Mouse (Mus musculus): ENCODE data around the gene Lrp3.
"Not testable (repeated sequence)": the region's sequence is repeated elsewhere in the genome, so short reads cannot be mapped to it uniquely, and the experiment has no call there.

Lrp3 gene

DNA sequence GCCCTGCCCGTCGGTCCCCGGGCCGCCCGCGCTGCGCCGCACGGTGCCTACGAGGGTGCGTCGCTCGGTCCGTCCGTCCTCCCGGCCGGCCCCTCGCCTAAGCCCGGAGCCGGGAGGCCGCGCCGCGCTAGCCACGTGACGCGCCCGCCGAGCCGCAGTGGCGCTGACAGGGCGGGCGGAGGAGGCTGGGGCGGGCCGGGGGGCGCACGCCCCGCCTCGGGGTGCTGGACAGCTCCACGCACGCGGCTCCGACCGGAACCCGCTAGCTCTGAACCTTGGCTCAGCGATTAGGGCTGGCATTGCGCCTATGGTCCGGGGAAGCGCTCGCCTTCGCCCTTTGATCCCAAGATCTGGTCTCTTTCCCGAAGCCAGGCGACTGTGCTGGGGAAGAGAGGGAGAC is at the start of gene Lrp3:
TSS of gene Lrp3 (minus strand) at position 274 of the 400 bp plus-strand sequence.
- DNase-seq (ENCODE audit: extremely low spot score) = peak; percentile 78

DNA sequence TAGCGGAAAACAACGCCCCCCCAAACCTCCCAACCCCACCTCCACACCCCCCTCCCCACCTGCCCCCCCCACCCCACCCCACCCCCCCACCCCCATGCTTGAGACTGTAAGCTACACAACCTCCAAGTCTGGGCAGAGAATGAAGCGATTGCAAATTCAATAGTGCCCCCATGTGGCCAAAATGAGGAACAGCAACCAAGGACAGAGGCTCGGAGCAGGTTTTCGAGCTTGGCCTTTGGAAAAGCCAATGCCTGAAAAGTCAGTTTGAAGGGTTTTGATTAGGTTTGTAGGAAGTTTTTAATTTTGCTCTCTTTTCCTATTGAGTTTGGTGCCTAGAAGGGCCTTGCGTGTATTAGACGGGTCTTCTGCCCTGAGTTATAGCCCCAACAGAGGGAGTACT is 49.4 kb upstream of the Lrp3 start:
- peak; percentile 62 for DNase-seq (ENCODE audit: extremely low spot score)

DNA sequence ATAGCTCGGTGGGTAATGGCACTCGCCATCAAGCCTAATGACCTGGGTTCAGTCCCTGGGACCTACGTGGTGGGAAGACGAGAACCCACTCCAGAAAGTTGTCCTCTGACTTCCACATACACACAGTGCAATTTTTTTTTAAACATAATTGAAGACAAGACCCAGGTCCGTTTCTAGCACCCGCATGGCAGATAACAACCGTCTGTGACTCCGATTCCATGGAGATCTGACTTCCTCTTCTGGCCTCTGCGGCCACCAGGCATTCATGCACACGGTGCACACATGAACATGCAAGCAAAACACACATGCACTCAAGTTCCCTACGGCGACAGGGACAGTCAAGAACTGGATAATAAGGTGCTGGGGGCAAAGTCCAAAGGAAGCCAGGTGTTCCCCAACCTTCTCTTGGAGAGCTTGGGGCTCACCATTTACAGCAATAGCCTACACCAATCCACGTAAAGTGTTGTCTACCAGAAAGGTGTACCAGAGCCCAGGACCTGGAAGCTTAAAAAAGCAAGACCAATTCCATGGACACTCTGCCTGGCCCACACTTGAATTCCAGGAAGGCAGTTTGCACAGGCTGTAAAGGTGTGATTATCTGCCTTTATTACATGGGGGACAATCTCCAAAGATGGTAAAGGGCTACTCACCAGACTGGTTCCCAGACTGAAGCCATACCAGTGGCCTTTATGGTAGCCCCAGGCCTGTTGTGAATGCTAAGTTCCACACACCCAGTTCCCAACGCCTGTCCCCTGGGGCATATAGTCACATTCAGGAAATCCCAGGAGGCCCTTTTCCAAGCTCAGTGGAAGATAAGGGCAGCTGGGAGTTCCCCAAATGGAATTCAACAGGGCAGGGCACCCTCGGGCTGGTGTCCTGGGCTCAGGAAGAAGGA is 48.5 kb upstream of the Lrp3 start:
- DNase-seq (ENCODE audit: extremely low spot score) = no peak

DNA sequence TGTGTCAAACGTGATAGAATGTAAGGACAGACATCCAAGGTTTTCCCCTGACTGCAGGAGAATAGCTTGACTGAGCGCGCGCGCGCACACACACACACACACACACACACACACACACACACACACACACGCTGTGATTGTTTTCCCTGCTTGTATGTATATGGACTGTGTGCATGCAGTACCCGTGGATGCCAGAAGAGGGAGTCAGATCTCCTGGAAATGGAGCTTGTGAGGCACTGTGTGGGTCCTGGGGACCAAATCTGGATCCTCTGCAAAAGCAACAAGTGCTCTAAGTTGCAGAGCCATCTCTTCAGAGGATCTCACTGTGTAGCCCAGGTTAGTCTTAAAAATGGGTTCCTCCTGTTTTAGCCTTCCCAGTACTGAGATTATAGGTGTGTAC is 44.1 kb upstream of the Lrp3 start:
- no peak for DNase-seq (ENCODE audit: extremely low spot score)

DNA sequence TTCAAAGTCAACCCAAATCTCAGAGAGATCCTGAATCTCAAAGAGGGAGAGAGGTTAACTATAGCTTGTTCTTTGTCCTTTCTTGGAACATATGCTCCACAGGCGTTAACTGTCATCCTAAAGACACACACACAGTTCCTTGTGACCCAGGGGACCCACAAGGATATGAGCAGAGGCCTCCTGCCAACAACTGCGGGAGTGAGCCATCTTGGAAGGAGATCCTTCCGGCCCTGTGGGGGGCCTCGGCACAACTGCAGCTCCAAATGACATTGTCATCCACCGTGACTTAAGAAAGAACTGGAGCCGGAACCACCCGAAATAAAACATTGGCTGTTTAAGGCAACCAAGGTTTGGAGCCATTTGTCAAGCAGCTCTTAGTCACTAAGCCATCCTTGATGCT is 43.0 kb upstream of the Lrp3 start:
- no peak for DNase-seq (ENCODE audit: extremely low spot score)

DNA sequence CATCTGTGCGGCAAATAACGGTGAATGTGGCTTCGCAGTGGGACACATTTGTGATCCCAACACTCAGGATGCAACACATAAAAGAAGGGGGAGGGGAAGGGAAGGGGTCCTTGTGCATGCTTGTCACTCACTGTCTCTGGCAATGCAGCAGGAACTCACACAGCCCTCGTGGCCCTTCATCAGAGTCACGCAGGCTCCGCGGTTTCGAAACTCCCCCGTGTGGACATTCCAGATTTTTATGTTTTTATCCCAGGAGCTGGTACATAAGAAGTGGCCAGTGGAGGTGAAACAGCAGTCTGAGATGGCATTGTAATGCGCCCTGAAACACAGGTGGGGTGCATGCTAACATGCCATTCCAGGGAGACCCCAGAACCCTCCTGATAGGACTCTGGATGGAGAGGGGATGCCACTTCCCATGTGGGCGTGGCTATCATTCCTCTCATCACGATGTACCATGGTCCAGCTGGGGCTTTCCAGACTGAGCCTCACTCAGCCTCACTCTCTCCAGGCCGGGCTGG is 36.8 kb upstream of the Lrp3 start:
- DNase-seq (ENCODE audit: extremely low spot score) = peak; percentile 59

DNA sequence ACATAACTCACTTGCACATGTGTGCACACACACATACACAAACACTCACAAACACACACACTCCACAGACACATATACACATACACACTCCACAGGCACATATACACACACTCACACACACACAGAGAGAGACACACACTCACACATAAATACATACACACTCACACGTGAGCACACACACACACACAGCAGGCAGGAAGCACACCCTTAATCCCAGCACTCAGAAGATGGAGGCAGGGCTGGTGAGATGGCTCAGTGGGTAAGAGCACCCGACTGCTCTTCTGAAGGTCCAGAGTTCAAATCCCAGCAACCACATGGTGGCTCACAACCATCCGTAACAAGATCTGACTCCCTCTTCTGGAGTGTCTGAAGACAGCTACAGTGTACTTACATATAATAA is 22.6 kb upstream of the Lrp3 start:
- not testable (repeated sequence) for DNase-seq (ENCODE audit: extremely low spot score)

DNA sequence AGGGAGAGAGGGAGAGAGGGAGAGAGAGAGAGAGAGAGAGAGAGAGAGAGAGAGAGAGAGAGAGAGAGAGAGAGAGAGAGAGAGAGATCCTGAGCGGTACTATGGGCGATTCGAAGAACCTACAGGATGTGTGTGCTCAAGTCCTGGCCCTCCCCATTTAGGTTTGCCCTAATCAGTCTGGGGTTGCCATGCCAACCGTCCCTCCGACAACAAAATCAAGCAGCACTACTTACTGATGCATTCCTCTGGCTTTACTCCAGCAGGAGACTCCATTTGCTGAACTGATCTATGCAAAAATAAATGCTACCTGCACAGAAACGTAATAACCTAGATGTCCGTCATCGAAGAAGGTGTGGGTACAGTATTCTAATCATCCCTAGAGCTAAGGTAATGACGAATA is 20.0 kb upstream of the Lrp3 start:
- DNase-seq (ENCODE audit: extremely low spot score) = peak; percentile 68

DNA sequence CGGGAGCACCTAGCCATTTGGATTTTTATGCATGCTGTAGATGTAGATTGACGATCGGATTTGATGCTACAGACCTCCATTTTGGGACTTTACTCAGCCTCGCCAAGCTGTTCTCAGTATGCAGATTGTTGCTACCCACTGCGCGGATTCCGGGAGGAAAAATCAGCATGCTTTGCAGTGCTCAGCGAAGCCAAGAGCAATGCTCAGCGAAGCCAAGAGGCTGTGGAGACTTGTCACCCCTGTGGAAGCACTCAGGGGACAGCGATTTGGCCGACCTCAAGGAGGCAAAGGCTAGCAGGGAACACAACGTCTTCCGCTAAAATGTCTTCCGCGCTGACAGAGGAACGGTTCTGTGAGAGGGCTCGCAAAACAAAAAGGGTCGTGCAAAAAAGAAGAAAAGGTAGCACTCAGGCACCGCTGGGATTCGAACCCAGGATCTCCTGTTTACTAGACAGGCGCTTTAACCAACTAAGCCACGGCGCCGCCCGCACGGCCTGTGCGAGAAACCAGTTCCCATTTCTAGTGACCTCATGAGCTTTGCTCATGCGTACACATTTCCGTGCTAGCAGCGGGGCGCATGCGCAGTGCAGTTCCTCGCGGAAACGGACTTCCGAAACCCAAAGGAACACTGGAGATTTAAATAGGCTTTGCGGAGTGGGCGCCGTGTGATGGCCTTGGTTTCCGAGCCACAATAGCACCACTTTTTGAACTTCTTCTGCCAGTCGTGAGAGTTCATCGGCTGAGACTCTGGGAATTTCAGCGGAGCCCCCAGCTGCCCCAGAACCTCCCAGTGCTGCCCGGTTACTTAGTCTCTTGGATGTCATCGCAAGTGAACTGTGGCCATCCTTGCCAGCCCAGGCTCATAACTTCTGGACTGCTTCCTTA is 19.3 kb upstream of the Lrp3 start:
- peak; percentile 100 for DNase-seq (ENCODE audit: extremely low spot score)

DNA sequence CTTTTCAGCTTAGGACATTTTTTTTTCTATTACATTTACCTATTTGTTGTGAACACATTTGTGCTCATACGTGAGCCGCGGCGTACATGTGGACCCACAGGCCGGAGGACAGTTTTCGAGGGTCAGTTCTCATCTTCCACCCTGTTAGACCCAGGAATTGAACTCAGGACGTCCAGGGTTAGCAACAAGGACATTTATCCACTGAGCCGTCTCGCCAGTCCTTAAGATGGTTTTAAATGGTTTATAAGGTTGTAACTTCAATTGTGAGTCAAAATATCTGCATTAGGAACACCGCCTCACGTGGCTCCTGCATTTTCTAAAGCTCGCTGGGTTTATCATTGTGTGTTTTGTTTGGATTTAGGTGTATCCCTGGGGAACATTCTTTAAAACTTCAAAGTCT is 18.6 kb upstream of the Lrp3 start:
- no peak for DNase-seq (ENCODE audit: extremely low spot score)

DNA sequence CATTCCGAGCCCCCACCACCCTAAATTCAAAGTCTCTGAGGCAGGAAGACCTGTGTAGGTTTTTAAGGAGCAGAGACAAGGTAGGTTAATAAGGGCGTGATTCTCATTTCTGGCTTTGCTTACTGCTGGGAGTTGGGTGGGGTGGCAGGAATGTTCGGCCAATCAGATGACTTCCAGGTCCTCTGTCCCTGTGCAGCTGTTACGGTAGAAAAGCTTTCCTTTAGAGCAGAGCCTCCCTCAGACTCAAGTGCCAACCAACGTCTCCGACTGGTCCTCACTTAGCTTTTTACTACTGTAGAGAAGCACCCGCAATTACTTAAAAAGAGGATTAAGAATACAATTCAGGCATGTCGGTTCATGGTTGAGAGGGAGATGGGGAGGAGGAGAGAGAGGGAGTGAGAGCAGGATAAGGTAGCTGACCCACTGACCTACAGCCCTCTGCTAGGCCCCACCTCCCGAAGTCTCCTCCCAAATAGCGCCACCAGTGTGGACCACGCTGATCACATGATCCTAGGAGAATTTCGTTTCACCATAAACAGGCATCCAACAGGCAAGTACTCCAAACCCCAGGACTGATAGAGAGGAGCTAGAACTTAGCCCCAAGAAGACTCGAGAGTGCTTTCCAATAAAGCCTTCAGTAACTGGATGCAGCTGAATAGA is 17.6 kb upstream of the Lrp3 start:
- peak; percentile 59 for DNase-seq (ENCODE audit: extremely low spot score)

DNA sequence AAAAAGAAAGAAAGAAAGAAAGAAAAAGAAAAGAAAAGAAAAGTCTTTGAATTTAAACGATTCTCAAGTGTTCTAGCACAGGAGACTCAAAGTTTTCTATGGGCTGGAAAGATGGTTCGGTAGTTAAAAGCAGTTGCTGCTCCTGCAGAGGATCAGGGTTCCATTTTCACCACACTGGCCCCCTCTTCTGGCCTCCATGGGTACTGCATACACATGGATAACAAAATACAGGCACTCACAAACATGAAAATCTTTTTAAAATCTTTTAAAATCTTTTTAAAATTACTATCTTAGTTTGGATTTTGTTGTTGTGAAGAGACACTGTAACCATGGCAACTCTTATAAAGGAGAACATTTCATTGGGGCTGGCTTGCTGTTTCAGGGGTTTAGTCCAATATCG is 15.0 kb upstream of the Lrp3 start:
- peak; percentile 28 for DNase-seq (ENCODE audit: extremely low spot score)

DNA sequence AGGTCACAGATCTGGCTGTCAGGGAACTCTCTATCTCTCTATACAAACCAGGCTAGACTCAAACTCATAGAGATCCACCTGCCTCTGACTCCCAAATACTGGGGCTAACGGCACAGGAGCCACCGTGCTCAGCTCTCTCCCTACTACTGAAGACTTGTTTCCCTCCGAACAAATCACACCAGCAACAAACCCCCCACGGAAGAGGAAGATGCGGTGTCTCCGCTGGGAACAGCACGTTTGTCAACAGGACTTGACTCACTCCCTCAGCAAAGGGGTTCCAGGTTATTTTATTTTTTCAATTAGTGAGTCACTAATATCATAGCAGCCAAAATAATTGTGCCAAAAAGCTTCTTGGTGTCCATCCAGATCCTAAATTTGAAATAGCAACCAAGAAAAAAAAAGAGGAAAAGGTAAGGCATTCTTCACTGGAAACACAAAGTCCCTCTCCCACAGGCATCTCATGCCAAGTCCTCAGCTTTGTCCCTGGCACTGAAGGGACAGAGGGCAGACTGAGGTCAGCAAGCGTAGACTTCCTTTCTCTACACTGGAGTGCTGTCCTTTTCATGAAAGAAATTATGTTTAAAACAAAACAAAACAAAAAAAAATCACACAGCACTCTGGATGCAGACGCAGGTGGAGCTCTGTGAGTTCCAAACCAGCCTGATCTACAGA is 5.5 kb upstream of the Lrp3 start:
- no peak for DNase-seq (ENCODE audit: extremely low spot score)

DNA sequence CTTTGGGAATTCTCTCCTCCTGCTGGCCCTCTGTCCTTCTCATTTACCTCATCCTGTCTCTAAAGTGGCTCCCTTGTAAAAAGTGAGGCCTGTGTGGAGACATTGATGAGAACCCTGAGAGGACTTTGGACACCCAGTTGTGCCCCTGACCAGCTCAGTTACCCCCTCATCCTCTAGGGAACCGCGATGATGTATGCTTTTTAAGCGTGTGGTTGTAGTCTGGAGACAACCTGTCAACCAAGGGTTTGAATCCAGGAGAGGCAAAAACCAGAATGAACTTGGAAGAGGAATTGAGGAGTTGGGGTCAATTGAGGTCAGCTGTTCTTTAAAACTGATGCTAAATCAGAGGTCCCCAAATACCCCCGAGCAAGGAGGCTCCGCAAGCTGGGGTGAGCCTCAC is 433 bp upstream of the Lrp3 start:
- DNase-seq (ENCODE audit: extremely low spot score) = no peak

DNA sequence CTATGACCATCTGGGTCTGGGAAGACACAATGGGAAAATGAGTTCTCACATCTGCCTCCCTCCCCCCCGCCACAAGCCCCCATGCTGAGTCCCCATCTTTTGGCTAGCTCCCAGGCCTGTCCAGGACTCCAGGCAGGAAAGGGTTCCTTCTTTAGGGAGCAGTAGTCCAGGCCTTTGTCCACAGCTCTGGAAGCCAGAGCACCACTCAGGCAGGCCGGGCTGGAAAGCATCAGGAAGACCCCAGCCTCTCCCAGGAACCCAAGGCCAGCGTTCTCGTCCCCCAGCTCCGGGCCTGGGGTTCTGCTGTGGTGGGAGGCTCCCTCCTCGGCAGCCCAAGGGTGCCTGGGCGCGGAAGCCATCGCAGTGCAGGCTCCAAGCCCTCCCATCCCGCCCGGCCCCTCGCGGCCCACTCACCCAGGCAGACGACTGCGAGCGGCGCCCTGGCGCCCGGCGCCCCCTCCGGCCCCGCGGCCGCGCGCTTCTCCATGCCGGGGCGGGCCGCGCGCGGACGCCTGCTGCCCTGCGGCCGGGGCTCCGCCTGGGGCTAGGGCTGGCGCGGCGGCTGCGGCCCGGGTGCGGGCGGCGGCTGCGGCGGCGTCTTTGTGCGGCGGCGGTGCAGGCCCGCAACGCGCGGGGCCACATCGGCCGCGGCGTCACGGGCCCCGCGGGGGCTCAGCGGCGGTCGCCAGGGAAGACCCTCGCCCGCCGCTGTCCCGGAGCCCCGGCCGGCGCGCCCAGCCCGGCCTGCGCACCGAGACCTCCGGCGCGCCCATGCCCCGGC is 666 bp downstream of the Lrp3 start:
- DNase-seq (ENCODE audit: extremely low spot score) = peak; percentile 59

DNA sequence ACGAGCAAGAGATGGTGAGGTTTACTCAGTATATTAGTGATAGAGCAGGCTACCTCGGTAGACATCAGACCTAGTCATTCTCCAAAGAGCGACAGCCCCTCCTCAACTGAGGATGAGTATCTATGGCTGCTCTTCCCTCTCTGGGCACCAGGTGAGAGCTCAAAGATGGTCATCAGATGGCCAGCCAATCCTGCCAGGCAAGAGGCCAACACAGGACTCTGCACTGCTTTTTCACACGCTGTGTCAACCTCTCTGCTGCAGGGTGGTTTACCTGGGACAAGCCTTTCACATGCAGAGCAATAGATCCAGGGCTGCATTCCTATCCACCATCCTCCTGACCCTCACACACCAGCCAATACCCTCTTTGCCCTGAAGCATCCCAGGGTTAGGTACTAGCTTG is 3.5 kb downstream of the Lrp3 start:
- no peak for DNase-seq (ENCODE audit: extremely low spot score)

DNA sequence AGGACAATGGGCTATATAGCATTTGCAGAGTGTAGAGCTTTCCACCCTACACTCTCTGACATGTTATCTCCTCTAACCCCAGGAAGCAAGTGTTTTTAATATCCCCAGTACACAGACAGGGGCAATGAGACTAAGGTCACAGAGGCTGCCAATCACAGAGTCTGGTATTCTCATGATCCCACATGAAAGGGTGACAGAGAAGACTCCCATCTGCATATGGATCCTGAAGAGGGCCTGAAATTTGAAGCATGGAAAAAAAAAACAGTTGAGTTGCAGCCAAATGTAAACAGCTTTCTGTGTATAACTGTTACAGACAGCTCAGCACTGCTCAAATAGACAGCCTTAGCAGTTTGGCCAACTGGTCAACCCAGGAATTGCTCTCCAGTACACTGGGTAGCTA is 15.5 kb downstream of the Lrp3 start:
- no peak for DNase-seq (ENCODE audit: extremely low spot score)

DNA sequence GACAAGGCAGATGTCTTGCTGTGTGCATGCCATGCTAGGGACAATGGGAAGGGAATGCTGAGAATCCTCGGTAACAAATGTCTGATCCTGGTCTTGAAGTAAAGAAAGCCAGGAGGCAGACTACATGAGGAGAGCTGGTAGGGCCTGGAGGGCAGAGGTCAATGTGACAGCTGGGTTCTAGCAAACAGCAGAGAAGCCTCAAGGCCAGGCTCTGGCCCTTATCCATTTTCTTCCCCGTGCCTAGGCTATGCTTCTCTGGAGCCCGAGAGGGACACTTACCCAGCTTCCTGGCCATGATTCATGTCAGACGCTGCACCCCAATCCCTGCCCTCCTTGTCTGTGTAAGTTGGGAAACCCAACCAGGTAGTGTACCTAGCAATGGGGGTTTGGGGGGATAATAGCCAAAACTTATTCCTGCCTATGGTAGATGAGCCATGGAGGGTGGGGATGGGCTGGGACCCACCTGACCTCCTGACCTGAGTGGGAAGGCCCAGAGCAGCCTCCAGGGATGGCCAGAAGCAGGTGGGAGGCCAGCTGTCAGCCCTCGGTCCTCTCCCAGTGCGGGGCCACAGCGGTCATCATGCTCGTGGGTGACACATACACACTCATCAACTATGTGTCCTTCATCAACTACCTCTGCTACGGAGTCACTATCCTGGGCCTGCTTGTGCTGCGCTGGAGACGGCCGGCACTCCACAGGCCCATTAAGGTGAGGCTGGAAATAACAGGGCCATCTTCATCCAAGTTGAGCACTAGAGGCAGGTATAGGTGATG is 16.1 kb downstream of the Lrp3 start:
- DNase-seq (ENCODE audit: extremely low spot score) = no peak

DNA sequence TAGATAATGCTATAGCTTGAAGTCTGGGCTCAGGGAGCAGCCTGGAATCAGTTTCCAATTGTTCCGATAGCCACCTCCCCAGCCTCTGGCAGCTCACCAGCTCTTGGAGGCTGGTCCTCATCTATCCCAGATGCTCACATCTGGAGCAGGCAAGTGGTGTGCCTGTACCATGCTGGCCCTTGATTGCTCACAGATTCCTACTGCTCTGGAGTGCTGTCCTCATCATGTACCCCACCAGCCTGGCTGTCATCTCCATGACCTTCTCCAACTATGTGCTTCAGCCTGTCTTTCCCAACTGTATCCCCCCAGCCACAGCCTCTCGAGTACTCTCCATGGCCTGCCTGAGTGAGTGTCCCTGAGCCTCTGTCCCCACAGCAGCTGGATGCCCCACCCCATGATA is 18.3 kb downstream of the Lrp3 start:
- no peak for DNase-seq (ENCODE audit: extremely low spot score)

DNA sequence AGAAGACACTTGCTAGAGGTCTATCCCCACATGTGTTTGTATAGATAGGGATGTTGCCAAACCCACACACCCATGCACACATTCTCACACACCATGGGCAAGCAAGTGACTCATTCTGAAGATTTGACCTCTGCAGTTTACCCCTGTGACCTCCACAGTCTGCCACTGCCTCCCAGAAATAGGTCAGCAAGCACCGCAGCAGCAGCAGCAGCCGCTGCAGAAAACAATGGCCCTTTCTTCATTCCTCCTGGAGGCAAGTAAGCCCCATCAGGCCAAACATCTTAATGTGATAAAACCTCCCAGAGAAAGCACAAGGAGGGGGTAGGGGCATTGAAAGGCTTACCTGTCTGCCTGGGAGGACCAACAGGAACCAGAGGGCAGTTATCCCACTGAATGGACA is 24.0 kb downstream of the Lrp3 start:
- peak; percentile 17 for DNase-seq (ENCODE audit: extremely low spot score)
